Mouse (Mus musculus): ENCODE results near the gene Lingo1. TPM values are rescaled to one million over a fixed set of nuclear protein-coding genes. Genes with fewer than 3 reads are reported as not detected.

Lingo1 gene
- polyA plus RNA-seq, 1 experiment = 1.2 TPM

DNA sequence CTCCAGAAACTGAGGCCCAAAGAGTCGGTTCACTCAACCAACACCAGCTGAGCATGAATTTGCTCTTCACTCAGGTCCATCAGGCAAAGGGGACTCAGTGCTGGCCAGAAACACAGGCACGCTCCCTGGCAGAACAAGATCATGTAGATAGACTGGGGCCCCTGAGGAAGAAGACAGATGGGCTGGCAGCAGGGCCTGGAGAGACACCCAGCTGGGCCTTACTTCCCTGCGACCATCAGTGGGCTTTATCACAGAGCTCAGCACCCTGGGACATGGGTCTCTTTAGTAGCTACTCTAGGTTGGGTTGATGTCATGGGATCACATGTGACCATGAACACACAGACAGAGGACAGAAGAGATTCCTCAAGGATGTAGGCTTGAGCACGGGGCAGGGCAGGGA is 137.7 kb downstream of the Lingo1 start:
- TF ChIP-seq REST (IDR thresholded peaks at IDR 0.05; ENCODE audit: insufficient read depth, insufficient read length) = no peak
- no peak for TF ChIP-seq MYOG (IDR thresholded peaks at IDR 0.05; ENCODE audit: control insufficient read depth in 1 of 3, insufficient read depth in 1 of 3, insufficient read length in 2 of 3, low read depth in 2 of 3)
- TF ChIP-seq SRF (IDR thresholded peaks at IDR 0.05; ENCODE audit: control insufficient read depth, insufficient read length, low read depth) = no peak
- TF ChIP-seq MAX (IDR thresholded peaks at IDR 0.05; ENCODE audit: low read depth) = no peak
- TF ChIP-seq POLR2AphosphoS2 (IDR thresholded peaks at IDR 0.05; ENCODE audit: insufficient read length, low read depth) = no peak
- no peak for TF ChIP-seq TCF3 (IDR thresholded peaks at IDR 0.05; ENCODE audit: insufficient read length, low read depth)
- TF ChIP-seq MYOD1 (IDR thresholded peaks at IDR 0.05; ENCODE audit: control insufficient read depth in 1 of 3, insufficient read length in 2 of 3, low read depth in 2 of 3) = no peak
- TF ChIP-seq CEBPB (IDR thresholded peaks at IDR 0.05; ENCODE audit: insufficient read depth, poor library complexity, severe bottlenecking) = no peak
- no peak for TF ChIP-seq POLR2A (IDR thresholded peaks at IDR 0.05; ENCODE audit: insufficient read length, low read depth)
- no peak overlapping the region for H3ac ChIP-seq (ENCODE audit: control insufficient read depth, insufficient read length)
- peaks cover 84% of the 10 kb centered on the region for H3K27me3 ChIP-seq (ENCODE audit: control insufficient read depth, insufficient read depth, insufficient read length)
- H3K36me3 ChIP-seq (ENCODE audit: control insufficient read depth, insufficient read depth) = no peaks in the 10 kb centered on the region
- no peak overlapping the region for H3K4me3 ChIP-seq
- H3K79me2 ChIP-seq (ENCODE audit: control insufficient read depth, insufficient read depth) = no peaks in the 10 kb centered on the region
- no peak overlapping the region for H3K4me2 ChIP-seq (ENCODE audit: low read depth)

- Histone ChIP-seq H3K36me3 (ENCODE audit: control insufficient read depth, insufficient read depth) (no peaks in the 10 kb centered on the region), H3K4me2 (ENCODE audit: low read depth) (no peak overlapping the region), H3ac (ENCODE audit: control insufficient read depth, insufficient read length) (no peak overlapping the region), H3K4me3 (no peak overlapping the region), H3K27me3 (ENCODE audit: control insufficient read depth, insufficient read depth, insufficient read length) (peaks cover 83% of the 10 kb centered on the region), H3K79me2 (ENCODE audit: control insufficient read depth, insufficient read depth) (no peaks in the 10 kb centered on the region)
- TF ChIP-seq E2F4 (IDR thresholded peaks at IDR 0.05; ENCODE audit: insufficient read depth) = no peak
Measured at GRCm38 (mm10) chr9:56657996-56658398, 138.3 kb downstream of the Lingo1 start.

DNA sequence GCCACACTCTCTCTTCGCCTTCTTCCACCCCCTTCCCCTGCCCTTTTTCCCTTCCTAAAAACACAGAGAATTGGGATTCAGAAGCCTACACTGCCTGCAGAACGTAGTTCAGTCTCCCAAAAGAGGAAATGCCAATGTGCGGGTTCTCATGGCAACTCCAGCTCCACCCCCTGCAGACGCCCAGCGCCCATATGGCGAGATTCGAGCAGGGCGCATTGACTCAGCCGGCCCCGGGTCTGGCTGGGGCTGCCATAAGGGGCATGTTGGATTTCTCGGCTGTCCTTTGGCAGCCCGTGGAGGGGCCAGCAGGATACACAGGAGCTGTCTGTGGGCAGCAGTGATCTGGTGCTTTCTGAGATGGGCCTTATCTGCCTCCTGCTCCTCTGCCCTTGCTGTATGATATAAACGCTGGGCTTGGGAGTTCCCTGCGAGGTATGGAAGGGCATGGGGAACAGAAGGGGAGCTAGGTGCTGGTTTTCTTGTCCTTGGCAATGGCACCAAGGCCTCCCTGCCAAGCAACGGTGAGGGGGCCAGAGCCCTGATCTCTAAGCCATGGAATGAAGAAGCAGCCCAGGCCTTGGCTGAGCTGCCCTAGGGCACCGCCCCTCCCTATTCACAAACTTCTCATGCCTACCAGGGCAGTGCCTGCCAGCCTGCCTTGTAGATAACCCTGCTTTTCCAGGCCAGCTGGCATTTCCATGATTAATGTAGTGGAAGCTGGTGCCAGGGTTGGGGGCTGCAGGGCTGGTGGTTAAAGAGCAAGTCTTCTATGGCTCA is 139.3 kb downstream of the Lingo1 start:
- no peaks in the 10 kb centered on the region for H3K36me3 ChIP-seq (ENCODE audit: control insufficient read depth, insufficient read depth)
- no peak overlapping the region for H3K4me2 ChIP-seq (ENCODE audit: low read depth)
- no peaks in the 10 kb centered on the region for H3K79me2 ChIP-seq (ENCODE audit: control insufficient read depth, insufficient read depth)
- TF ChIP-seq USF1 (IDR thresholded peaks at IDR 0.05; ENCODE audit: low read depth) (no peak), REST (IDR thresholded peaks at IDR 0.05; ENCODE audit: insufficient read depth, insufficient read length) (no peak), POLR2A (IDR thresholded peaks at IDR 0.05; ENCODE audit: insufficient read length, low read depth) (no peak), MAX (IDR thresholded peaks at IDR 0.05; ENCODE audit: low read depth) (no peak), POLR2AphosphoS2 (IDR thresholded peaks at IDR 0.05; ENCODE audit: insufficient read length, low read depth) (no peak), MYOD1 (IDR thresholded peaks at IDR 0.05; ENCODE audit: control insufficient read depth in 1 of 3, insufficient read length in 2 of 3, low read depth in 2 of 3) (no peak), MYOG (IDR thresholded peaks at IDR 0.05; ENCODE audit: control insufficient read depth in 1 of 3, insufficient read depth in 1 of 3, insufficient read length in 2 of 3, low read depth in 2 of 3) (no peak), SRF (IDR thresholded peaks at IDR 0.05; ENCODE audit: control insufficient read depth, insufficient read length, low read depth) (no peak), E2F4 (IDR thresholded peaks at IDR 0.05; ENCODE audit: insufficient read depth) (no peak), TCF12 (IDR thresholded peaks at IDR 0.05; ENCODE audit: insufficient read depth, poor library complexity, severe bottlenecking) (no peak), CEBPB (IDR thresholded peaks at IDR 0.05; ENCODE audit: insufficient read depth, poor library complexity, severe bottlenecking) (no peak), TCF3 (IDR thresholded peaks at IDR 0.05; ENCODE audit: insufficient read length, low read depth) (no peak)
- H3K4me3 ChIP-seq = no peak overlapping the region
- H3K27me3 ChIP-seq (ENCODE audit: control insufficient read depth, insufficient read depth, insufficient read length) = peaks cover 73% of the 10 kb centered on the region
- no peak overlapping the region for H3ac ChIP-seq (ENCODE audit: control insufficient read depth, insufficient read length)

DNA sequence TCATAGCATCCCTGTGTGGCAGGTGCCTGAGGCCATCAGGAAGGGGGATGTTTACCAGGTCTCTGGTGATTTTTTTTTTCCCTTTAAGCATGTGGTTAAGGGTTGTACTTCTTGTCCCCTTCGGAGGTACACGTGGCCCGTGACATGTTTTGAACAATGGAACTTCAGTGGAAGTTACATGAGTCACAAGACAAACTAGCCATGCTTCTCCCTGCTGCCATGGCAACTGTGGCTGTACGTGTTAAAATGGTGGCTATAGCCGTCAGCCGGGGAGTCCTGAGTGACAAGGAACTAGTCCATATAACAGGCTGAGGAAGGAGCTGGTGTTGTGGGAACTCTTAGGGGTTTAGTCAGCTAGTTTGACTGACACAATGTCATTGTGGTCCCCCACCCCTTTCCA is 141.1 kb downstream of the Lingo1 start:
- H3ac ChIP-seq (ENCODE audit: control insufficient read depth, insufficient read length) = no peak overlapping the region
- H3K79me2 ChIP-seq (ENCODE audit: control insufficient read depth, insufficient read depth) = no peaks in the 10 kb centered on the region
- H3K36me3 ChIP-seq (ENCODE audit: control insufficient read depth, insufficient read depth) = no peaks in the 10 kb centered on the region
- no peak for TF ChIP-seq USF1 (IDR thresholded peaks at IDR 0.05; ENCODE audit: low read depth)
- TF ChIP-seq E2F4 (IDR thresholded peaks at IDR 0.05; ENCODE audit: insufficient read depth) = no peak
- TF ChIP-seq MYOG (IDR thresholded peaks at IDR 0.05; ENCODE audit: control insufficient read depth in 1 of 3, insufficient read depth in 1 of 3, insufficient read length in 2 of 3, low read depth in 2 of 3) = no peak
- no peak for TF ChIP-seq CEBPB (IDR thresholded peaks at IDR 0.05; ENCODE audit: insufficient read depth, poor library complexity, severe bottlenecking)
- no peak for TF ChIP-seq POLR2AphosphoS2 (IDR thresholded peaks at IDR 0.05; ENCODE audit: insufficient read length, low read depth)
- no peak for TF ChIP-seq TCF3 (IDR thresholded peaks at IDR 0.05; ENCODE audit: insufficient read length, low read depth)
- TF ChIP-seq SRF (IDR thresholded peaks at IDR 0.05; ENCODE audit: control insufficient read depth, insufficient read length, low read depth) = no peak
- TF ChIP-seq REST (IDR thresholded peaks at IDR 0.05; ENCODE audit: insufficient read depth, insufficient read length) = no peak
- TF ChIP-seq TCF12 (IDR thresholded peaks at IDR 0.05; ENCODE audit: insufficient read depth, poor library complexity, severe bottlenecking) = no peak
- no peak for TF ChIP-seq MYOD1 (IDR thresholded peaks at IDR 0.05; ENCODE audit: control insufficient read depth in 1 of 3, insufficient read length in 2 of 3, low read depth in 2 of 3)
- no peak for TF ChIP-seq MAX (IDR thresholded peaks at IDR 0.05; ENCODE audit: low read depth)
- TF ChIP-seq POLR2A (IDR thresholded peaks at IDR 0.05; ENCODE audit: insufficient read length, low read depth) = no peak
- no peak overlapping the region for H3K4me3 ChIP-seq
- H3K27me3 ChIP-seq (ENCODE audit: control insufficient read depth, insufficient read depth, insufficient read length) = peaks cover 70% of the 10 kb centered on the region
- no peak overlapping the region for H3K4me2 ChIP-seq (ENCODE audit: low read depth)

DNA sequence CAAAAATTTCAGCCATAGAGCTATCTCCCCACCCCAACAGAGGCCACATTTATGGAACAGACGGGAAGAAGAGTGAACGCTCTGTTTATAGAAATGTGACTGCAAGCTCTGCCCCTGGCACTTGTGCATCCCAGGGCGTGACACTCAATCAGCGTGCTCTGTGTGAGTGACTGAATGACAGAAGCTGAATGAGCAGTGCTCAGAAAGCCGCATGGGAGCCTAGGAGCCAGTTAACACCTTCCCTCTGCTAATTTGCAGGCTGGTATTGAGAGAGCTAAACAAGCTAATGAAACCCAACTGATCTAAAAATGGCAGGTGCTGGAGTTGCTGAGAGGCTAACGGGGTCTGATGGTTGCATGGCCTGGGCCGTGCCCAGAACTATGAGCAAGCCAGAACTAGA is 143.7 kb downstream of the Lingo1 start:
- TF ChIP-seq TCF3 (IDR thresholded peaks at IDR 0.05; ENCODE audit: insufficient read length, low read depth) (no peak), CEBPB (IDR thresholded peaks at IDR 0.05; ENCODE audit: insufficient read depth, poor library complexity, severe bottlenecking) (no peak), TCF12 (IDR thresholded peaks at IDR 0.05; ENCODE audit: insufficient read depth, poor library complexity, severe bottlenecking) (no peak), POLR2A (IDR thresholded peaks at IDR 0.05; ENCODE audit: insufficient read length, low read depth) (no peak), REST (IDR thresholded peaks at IDR 0.05; ENCODE audit: insufficient read depth, insufficient read length) (no peak), POLR2AphosphoS2 (IDR thresholded peaks at IDR 0.05; ENCODE audit: insufficient read length, low read depth) (no peak), SRF (IDR thresholded peaks at IDR 0.05; ENCODE audit: control insufficient read depth, insufficient read length, low read depth) (no peak), MAX (IDR thresholded peaks at IDR 0.05; ENCODE audit: low read depth) (no peak), MYOG (IDR thresholded peaks at IDR 0.05; ENCODE audit: control insufficient read depth in 1 of 3, insufficient read depth in 1 of 3, insufficient read length in 2 of 3, low read depth in 2 of 3) (no peak), MYOD1 (IDR thresholded peaks at IDR 0.05; ENCODE audit: control insufficient read depth in 1 of 3, insufficient read length in 2 of 3, low read depth in 2 of 3) (no peak), USF1 (IDR thresholded peaks at IDR 0.05; ENCODE audit: low read depth) (no peak), E2F4 (IDR thresholded peaks at IDR 0.05; ENCODE audit: insufficient read depth) (no peak)
- no peaks in the 10 kb centered on the region for H3K79me2 ChIP-seq (ENCODE audit: control insufficient read depth, insufficient read depth)
- H3K4me3 ChIP-seq = no peak overlapping the region
- no peaks in the 10 kb centered on the region for H3K36me3 ChIP-seq (ENCODE audit: control insufficient read depth, insufficient read depth)
- H3K4me2 ChIP-seq (ENCODE audit: low read depth) = no peak overlapping the region
- H3ac ChIP-seq (ENCODE audit: control insufficient read depth, insufficient read length) = no peak overlapping the region
- peaks cover 64% of the 10 kb centered on the region for H3K27me3 ChIP-seq (ENCODE audit: control insufficient read depth, insufficient read depth, insufficient read length)

Measured in myocyte (in vitro differentiated cells).